Mouse (Mus musculus): ENCODE results near the gene Rtp3. TPM values are rescaled to one million over a fixed set of nuclear protein-coding genes. Genes with fewer than 3 reads are reported as not detected.
A peak's percentile ranks its signal among the peaks of the same experiment; 100 is the strongest.

Gene Rtp3
- total RNA-seq, 2 experiments from 2014 or later = 0.18 to 0.46 TPM

- DNase-seq (ENCODE audit: low spot score in 2 of 2) = no peak
- intact Hi-C loops (cut with DNase I) = no loop called here
Measured at GRCm38 (mm10) chr9:110985951-110986350, 4.4 kb downstream of the Rtp3 start.

GRCm38 (mm10) chr9:110985541-110985940 is 4.8 kb downstream of the Rtp3 start:
- intact Hi-C loops (cut with DNase I) = no loop called here
- DNase-seq (ENCODE audit: low spot score in 2 of 2) = no peak

GRCm38 (mm10) chr9:110984096-110984495 is 6.3 kb downstream of the Rtp3 start:
- DNase-seq (ENCODE audit: low spot score in 2 of 2) = no peak
- intact Hi-C loops (cut with DNase I) = no loop called here

- intact Hi-C loops (cut with DNase I) = no loop called here
- DNase-seq (ENCODE audit: low spot score in 2 of 2) = no peak
Measured at GRCm38 (mm10) chr9:110982351-110982750, 8.0 kb downstream of the Rtp3 start.

- DNase-seq (ENCODE audit: low spot score in 2 of 2) = no peak
Measured at GRCm38 (mm10) chr9:110979411-110979810, 11.0 kb downstream of the Rtp3 start.

GRCm38 (mm10) chr9:110965910-110966231 is 24.5 kb downstream of the Rtp3 start:
- intact Hi-C loops (cut with DNase I) = no loop called here
- DNase-seq (ENCODE audit: low spot score in 2 of 2) = no peak

More at GRCm38 (mm10) chr9:110979411-110979810, 11.0 kb downstream of the Rtp3 start:
- intact Hi-C loops (cut with DNase I) = no loop called here

GRCm38 (mm10) chr9:110965062-110965909 is 25.1 kb downstream of the Rtp3 start:
- intact Hi-C loops (cut with DNase I) = no loop called here
- DNase-seq (ENCODE audit: low spot score in 2 of 2) = no peak

- DNase-seq (ENCODE audit: low spot score in 2 of 2) = no peak
- intact Hi-C loops (cut with DNase I) = no loop called here
Measured at GRCm38 (mm10) chr9:110963566-110964115, 26.7 kb downstream of the Rtp3 start.

- DNase-seq (ENCODE audit: low spot score in 2 of 2) = no peak
- intact Hi-C loops (cut with DNase I) = no loop called here
Measured at GRCm38 (mm10) chr9:110961386-110961785, 29.0 kb downstream of the Rtp3 start.

GRCm38 (mm10) chr9:110960230-110961149 is 29.9 kb downstream of the Rtp3 start:
- intact Hi-C loops (cut with DNase I) = no loop called here
- no peak for DNase-seq (ENCODE audit: low spot score in 2 of 2)

GRCm38 (mm10) chr9:110959669-110960068 is 30.7 kb downstream of the Rtp3 start:
- no peak for DNase-seq (ENCODE audit: low spot score in 2 of 2)
- intact Hi-C loops (cut with DNase I) = no loop called here

- intact Hi-C loops (cut with DNase I) = no loop called here
- DNase-seq (ENCODE audit: low spot score in 2 of 2) = no peak
Measured at GRCm38 (mm10) chr9:110955962-110956361, 34.4 kb downstream of the Rtp3 start.

- DNase-seq (ENCODE audit: low spot score in 2 of 2) = no peak
Measured at GRCm38 (mm10) chr9:110954681-110955445, 35.5 kb downstream of the Rtp3 start.

GRCm38 (mm10) chr9:110953550-110954461 is 36.6 kb downstream of the Rtp3 start:
- peak; percentile 64 to 74 for DNase-seq (ENCODE audit: low spot score in 2 of 2)
- intact Hi-C loops (cut with DNase I) = loop anchor here (5.0 kb wide), 1 partner anchor 37 kb away; the partner anchor contains the start of gene Fam240a

More at GRCm38 (mm10) chr9:110954681-110955445, 35.5 kb downstream of the Rtp3 start:
- intact Hi-C loops (cut with DNase I) = loop anchor here (5.0 kb wide), 1 partner anchor 38 kb away; the partner anchor contains the start of gene Fam240a

GRCm38 (mm10) chr9:110952931-110953549 is 37.3 kb downstream of the Rtp3 start:
- intact Hi-C loops (cut with DNase I) = loop anchor here (5.0 kb wide), 1 partner anchor 36 kb away; the partner anchor contains the start of gene Fam240a
- no peak for DNase-seq (ENCODE audit: low spot score in 2 of 2)

GRCm38 (mm10) chr9:110952398-110952797 is 38.0 kb downstream of the Rtp3 start:
- intact Hi-C loops (cut with DNase I) = loop anchor here (5.0 kb wide), 1 partner anchor 35 kb away; the partner anchor contains the start of gene Fam240a
- no peak for DNase-seq (ENCODE audit: low spot score in 2 of 2)

GRCm38 (mm10) chr9:110951866-110952265 is 38.5 kb downstream of the Rtp3 start:
- intact Hi-C loops (cut with DNase I) = loop anchor here (5.0 kb wide), 1 partner anchor 35 kb away; the partner anchor contains the start of gene Fam240a
- DNase-seq (ENCODE audit: low spot score in 2 of 2) = no peak

GRCm38 (mm10) chr9:110951397-110951796 is 39.0 kb downstream of the Rtp3 start, which contains the start of gene Lrrc2:
Gene Lrrc2, plus strand, starts transcription at chr9:110951545.
- DNase-seq (ENCODE audit: low spot score in 2 of 2) = no peak
- intact Hi-C loops (cut with DNase I) = loop anchor here (5.0 kb wide), 1 partner anchor 34 kb away; the partner anchor contains the start of gene Fam240a

Measured in left cerebral cortex, postnatal 25 days (tissue).